In genomic region chr5:132098461-132098860, GRCm38 (mm10) we compare ENCODE assay signal across 9 mouse cellular contexts.
DNase-seq lines count a peak whose midpoint lies in the region; ATAC-seq and TF ChIP-seq lines count a peak whose summit lies in the region.
"Had no signal": no experiment of that assay in that cellular context is flagged by ENCODE, and none has a peak within 500 bp of the region (broad histone marks: within the 10 kb centered on the region; RNA-seq: fewer than 3 reads in every experiment).

No protein-coding gene starts in this region.

- TF ChIP-seq CTCF in kidney, adult 2 months (conservative IDR thresholded peaks at IDR 0.05; ENCODE audit: insufficient read depth, insufficient read length, low read depth, low read length) = no peak

- peak; percentile 13 for DNase-seq in forebrain, embryonic 14.5 days (ENCODE audit: low spot score)
- peak; percentile 62 for DNase-seq in kidney, adult 2 months
- no peak for DNase-seq in kidney, postnatal 10 days
- peak; percentile 14 for DNase-seq in brain, adult 2 months (ENCODE audit: low read depth, low spot score)
- DNase-seq in spleen, postnatal 14 days (ENCODE audit: low spot score in 2 of 2) = no peak
- DNase-seq: thymus, adult 2 months had no signal

- no peak for ATAC-seq in forebrain, embryonic 14.5 days
- ATAC-seq in forebrain, embryonic 13.5 days = no peak
- peak; percentile 82 for ATAC-seq in heart, embryonic 16.5 days (replicated peaks; ENCODE audit: extremely low read depth, insufficient read depth, low FRiP score)
- no peak for ATAC-seq in frontal cortex, adult (ENCODE audit: low TSS enrichment)

- 17% methylated on average over 3 of the region's 3 CpGs for WGBS in forebrain, embryonic 14.5 days
- 9% methylated on average over 3 of the region's 3 CpGs for WGBS in forebrain, embryonic 13.5 days
- 43% methylated on average over 3 of the region's 3 CpGs for WGBS in kidney, adult 2 months
- 27% methylated on average over 3 of the region's 3 CpGs for WGBS in heart, embryonic 16.5 days

- no peaks in the 10 kb centered on the region for H3K9me3 ChIP-seq in forebrain, embryonic 14.5 days (replicated peaks; ENCODE audit: control insufficient read depth, low read length)
- H3K9me3 ChIP-seq in forebrain, embryonic 13.5 days (replicated peaks) = no peaks in the 10 kb centered on the region
- H3K9me3 ChIP-seq in heart, embryonic 16.5 days (replicated peaks; ENCODE audit: control insufficient read depth, low read length) = no peaks in the 10 kb centered on the region

- no peak overlapping the region for H3K9ac ChIP-seq in forebrain, embryonic 14.5 days (ENCODE audit: low read length)
- no peak overlapping the region for H3K9ac ChIP-seq in forebrain, embryonic 13.5 days
- no peak overlapping the region for H3K9ac ChIP-seq in heart, embryonic 16.5 days (ENCODE audit: low read length)

- TF ChIP-seq POLR2A in kidney, adult 2 months (IDR thresholded peaks at IDR 0.05; ENCODE audit: low read depth, low read length) = no peak

- no peaks in the 10 kb centered on the region for H3K27me3 ChIP-seq in forebrain, embryonic 14.5 days (replicated peaks; ENCODE audit: control insufficient read depth, insufficient read depth, low read length)
- no peaks in the 10 kb centered on the region for H3K27me3 ChIP-seq in forebrain, embryonic 13.5 days
- H3K27me3 ChIP-seq in kidney, adult 2 months (replicated peaks; ENCODE audit: control insufficient read depth, insufficient read depth, low read length) = no peaks in the 10 kb centered on the region
- no peaks in the 10 kb centered on the region for H3K27me3 ChIP-seq in heart, embryonic 16.5 days (ENCODE audit: control insufficient read depth, insufficient read depth, low read length)

- H3K36me3 ChIP-seq in forebrain, embryonic 14.5 days (ENCODE audit: control insufficient read depth, insufficient read depth, low read length) = no peaks in the 10 kb centered on the region
- no peaks in the 10 kb centered on the region for H3K36me3 ChIP-seq in forebrain, embryonic 13.5 days (ENCODE audit: poor library complexity, severe bottlenecking)
- H3K36me3 ChIP-seq in kidney, adult 2 months (ENCODE audit: control insufficient read depth, insufficient read depth, low read length) = no peaks in the 10 kb centered on the region
- no peaks in the 10 kb centered on the region for H3K36me3 ChIP-seq in heart, embryonic 16.5 days (ENCODE audit: control insufficient read depth, insufficient read depth)

- no peak overlapping the region for H3K27ac ChIP-seq in forebrain, embryonic 14.5 days (ENCODE audit: low read depth, low read length)
- no peak overlapping the region for H3K27ac ChIP-seq in forebrain, embryonic 13.5 days
- H3K27ac ChIP-seq in kidney, adult 2 months (ENCODE audit: insufficient read depth, low read depth, low read length) = peak overlapping the region; percentile 18; the same call in 1 of the 2 replicates
- H3K27ac ChIP-seq in heart, embryonic 16.5 days (ENCODE audit: low read length) = peak overlapping the region; percentile 43

- H3K4me2 ChIP-seq in forebrain, embryonic 14.5 days (ENCODE audit: low read length) = no peak overlapping the region
- H3K4me2 ChIP-seq in forebrain, embryonic 13.5 days = no peak overlapping the region
- no peak overlapping the region for H3K4me2 ChIP-seq in heart, embryonic 16.5 days (ENCODE audit: low read depth, low read length)

- no peaks in the 10 kb centered on the region for H3K4me1 ChIP-seq in forebrain, embryonic 14.5 days (ENCODE audit: control insufficient read depth, insufficient read depth, low read length)
- peaks cover 19% of the 10 kb centered on the region for H3K4me1 ChIP-seq in forebrain, embryonic 13.5 days
- peaks cover 10% of the 10 kb centered on the region for H3K4me1 ChIP-seq in kidney, adult 2 months (ENCODE audit: control insufficient read depth, insufficient read depth, low read length)
- H3K4me1 ChIP-seq in heart, embryonic 16.5 days (ENCODE audit: control insufficient read depth, insufficient read depth, low read length) = peaks cover 18% of the 10 kb centered on the region

- no peak overlapping the region for H3K4me3 ChIP-seq in forebrain, embryonic 14.5 days (ENCODE audit: low read depth, low read length)
- no peak overlapping the region for H3K4me3 ChIP-seq in forebrain, embryonic 13.5 days
- no peak overlapping the region for H3K4me3 ChIP-seq in kidney, adult 2 months (ENCODE audit: insufficient read depth, low read depth, low read length)
- no peak overlapping the region for H3K4me3 ChIP-seq in heart, embryonic 16.5 days (ENCODE audit: low read length)

Comparison
In these comparisons a context has a peak if more than half of its experiments do, and no peak if none do; other contexts are left out.
1. DNase-seq: peak in forebrain, embryonic 14.5 days (single experiment), kidney, adult 2 months (single experiment) and brain, adult 2 months (single experiment); none in kidney, postnatal 10 days (single experiment) and spleen, postnatal 14 days (0 of 2).
2. H3K27ac ChIP-seq: peak in kidney, adult 2 months (single experiment) and heart, embryonic 16.5 days (single experiment); none in forebrain, embryonic 14.5 days (single experiment) and forebrain, embryonic 13.5 days (single experiment).